Mouse (Mus musculus): ENCODE results near the gene Dennd6a. TPM values are rescaled to one million over a fixed set of nuclear protein-coding genes. Genes with fewer than 3 reads are reported as not detected.

The Dennd6a gene
- polyA plus RNA-seq, 1 experiment from 2014 or later: 28.7 TPM

GRCm38 (mm10) chr14:26583645-26584044, 10.0 kb downstream of the Dennd6a start:
- H3K36me3 ChIP-seq: peaks cover 16% of the 10 kb centered on the region
- DNase-seq (ENCODE audit: low spot score): no peak
- 95% methylated on average over 3 of the region's 3 CpGs for WGBS
- H3K4me3 ChIP-seq: no peak overlapping the region
- no peaks in the 10 kb centered on the region for H3K9me3 ChIP-seq
- no peak overlapping the region for H3K27ac ChIP-seq
- no peaks in the 10 kb centered on the region for H3K27me3 ChIP-seq (ENCODE audit: insufficient read depth, poor library complexity, severe bottlenecking)
- H3K4me1 ChIP-seq (replicated peaks): peaks cover 24% of the 10 kb centered on the region

GRCm38 (mm10) chr14:26587116-26587515, 13.5 kb downstream of the Dennd6a start:
- H3K9me3 ChIP-seq: no peaks in the 10 kb centered on the region
- no peak overlapping the region for H3K27ac ChIP-seq
- no peak overlapping the region for H3K4me3 ChIP-seq
- H3K27me3 ChIP-seq (ENCODE audit: insufficient read depth, poor library complexity, severe bottlenecking): no peaks in the 10 kb centered on the region
- DNase-seq (ENCODE audit: low spot score): no peak
- peaks cover 18% of the 10 kb centered on the region for H3K36me3 ChIP-seq
- no peaks in the 10 kb centered on the region for H3K4me1 ChIP-seq (replicated peaks)

GRCm38 (mm10) chr14:26591353-26591752, 17.7 kb downstream of the Dennd6a start:
- no peak for DNase-seq (ENCODE audit: low spot score)
- no peaks in the 10 kb centered on the region for H3K9me3 ChIP-seq
- H3K36me3 ChIP-seq: peaks cover 44% of the 10 kb centered on the region

GRCm38 (mm10) chr14:26593281-26593895, 19.7 kb downstream of the Dennd6a start:
- H3K27me3 ChIP-seq (ENCODE audit: insufficient read depth, poor library complexity, severe bottlenecking): no peaks in the 10 kb centered on the region

More at GRCm38 (mm10) chr14:26591353-26591752, 17.7 kb downstream of the Dennd6a start:
- H3K27ac ChIP-seq: no peak overlapping the region
- H3K4me3 ChIP-seq: no peak overlapping the region
- no peaks in the 10 kb centered on the region for H3K27me3 ChIP-seq (ENCODE audit: insufficient read depth, poor library complexity, severe bottlenecking)
- H3K4me1 ChIP-seq (replicated peaks): no peaks in the 10 kb centered on the region

GRCm38 (mm10) chr14:26595167-26595566, 21.5 kb downstream of the Dennd6a start:
- WGBS: 92% methylated on average over 7 of the region's 7 CpGs
- no peak for DNase-seq (ENCODE audit: low spot score)
- Histone ChIP-seq H3K4me3 (no peak overlapping the region), H3K4me1 (replicated peaks) (no peaks in the 10 kb centered on the region), H3K27me3 (ENCODE audit: insufficient read depth, poor library complexity, severe bottlenecking) (no peaks in the 10 kb centered on the region), H3K9me3 (peaks cover 4% of the 10 kb centered on the region; the same call in 1 of the 2 replicates), H3K27ac (no peak overlapping the region), H3K36me3 (peaks cover 74% of the 10 kb centered on the region)

More at GRCm38 (mm10) chr14:26593281-26593895, 19.7 kb downstream of the Dennd6a start:
- Histone ChIP-seq H3K4me3 (no peak overlapping the region), H3K36me3 (peaks cover 57% of the 10 kb centered on the region), H3K4me1 (replicated peaks) (no peaks in the 10 kb centered on the region), H3K27ac (no peak overlapping the region), H3K9me3 (peaks cover 4% of the 10 kb centered on the region; the same call in 1 of the 2 replicates)
- 85% methylated on average over 2 of the region's 2 CpGs for WGBS
- DNase-seq (ENCODE audit: low spot score): no peak

GRCm38 (mm10) chr14:26595695-26596365, 22.2 kb downstream of the Dennd6a start:
- Histone ChIP-seq H3K9me3 (peaks cover 4% of the 10 kb centered on the region; the same call in 1 of the 2 replicates), H3K27ac (no peak overlapping the region), H3K4me3 (no peak overlapping the region), H3K36me3 (peaks cover 75% of the 10 kb centered on the region), H3K4me1 (replicated peaks) (no peaks in the 10 kb centered on the region), H3K27me3 (ENCODE audit: insufficient read depth, poor library complexity, severe bottlenecking) (no peaks in the 10 kb centered on the region)
- WGBS: 96% methylated on average over 5 of the region's 5 CpGs
- no peak for DNase-seq (ENCODE audit: low spot score)

GRCm38 (mm10) chr14:26605354-26605753, 31.7 kb downstream of the Dennd6a start:
- Histone ChIP-seq H3K9me3 (no peaks in the 10 kb centered on the region), H3K27ac (no peak overlapping the region), H3K27me3 (ENCODE audit: insufficient read depth, poor library complexity, severe bottlenecking) (no peaks in the 10 kb centered on the region), H3K36me3 (peaks cover 91% of the 10 kb centered on the region), H3K4me3 (no peak overlapping the region), H3K4me1 (replicated peaks) (no peaks in the 10 kb centered on the region)
- WGBS: 86% methylated on average over 4 of the region's 4 CpGs
- no peak for DNase-seq (ENCODE audit: low spot score)

- DNase-seq (ENCODE audit: low spot score): no peak
- Histone ChIP-seq H3K4me1 (replicated peaks) (no peaks in the 10 kb centered on the region), H3K9me3 (no peaks in the 10 kb centered on the region), H3K36me3 (peaks cover 94% of the 10 kb centered on the region), H3K27me3 (ENCODE audit: insufficient read depth, poor library complexity, severe bottlenecking) (no peaks in the 10 kb centered on the region), H3K27ac (no peak overlapping the region), H3K4me3 (no peak overlapping the region)
- WGBS: 98% methylated on average over 1 of the region's 1 CpGs
These were observed 36.0 kb downstream of the Dennd6a start for GRCm38 (mm10) chr14:26609674-26610073.

GRCm38 (mm10) chr14:26610689-26611088, 37.0 kb downstream of the Dennd6a start:
- Histone ChIP-seq H3K36me3 (peaks cover 92% of the 10 kb centered on the region), H3K9me3 (no peaks in the 10 kb centered on the region), H3K4me1 (replicated peaks) (no peaks in the 10 kb centered on the region), H3K27me3 (ENCODE audit: insufficient read depth, poor library complexity, severe bottlenecking) (no peaks in the 10 kb centered on the region), H3K27ac (no peak overlapping the region), H3K4me3 (no peak overlapping the region)
- DNase-seq (ENCODE audit: low spot score): no peak
- WGBS: 93% methylated on average over 4 of the region's 4 CpGs

GRCm38 (mm10) chr14:26625301-26625700, 51.6 kb downstream of the Dennd6a start:
- H3K4me3 ChIP-seq: no peak overlapping the region
- H3K27ac ChIP-seq: no peak overlapping the region
- no peaks in the 10 kb centered on the region for H3K4me1 ChIP-seq (replicated peaks)
- WGBS: 88% methylated on average over 4 of the region's 4 CpGs
- no peak for DNase-seq (ENCODE audit: low spot score)
- H3K36me3 ChIP-seq: peaks cover 100% of the 10 kb centered on the region
- no peaks in the 10 kb centered on the region for H3K9me3 ChIP-seq
- H3K27me3 ChIP-seq (ENCODE audit: insufficient read depth, poor library complexity, severe bottlenecking): no peaks in the 10 kb centered on the region

GRCm38 (mm10) chr14:26626605-26627140, 53.0 kb downstream of the Dennd6a start:
- no peaks in the 10 kb centered on the region for H3K9me3 ChIP-seq
- DNase-seq (ENCODE audit: low spot score): no peak
- WGBS: 96% methylated on average over 5 of the region's 5 CpGs
- H3K27me3 ChIP-seq (ENCODE audit: insufficient read depth, poor library complexity, severe bottlenecking): no peaks in the 10 kb centered on the region
- H3K27ac ChIP-seq: no peak overlapping the region
- peaks cover 98% of the 10 kb centered on the region for H3K36me3 ChIP-seq
- no peak overlapping the region for H3K4me3 ChIP-seq
- no peaks in the 10 kb centered on the region for H3K4me1 ChIP-seq (replicated peaks)

GRCm38 (mm10) chr14:26637025-26637850, 63.6 kb downstream of the Dennd6a start:
- H3K27ac ChIP-seq: peak overlapping the region; percentile 98
- H3K36me3 ChIP-seq: peaks cover 8% of the 10 kb centered on the region
- H3K9me3 ChIP-seq: no peaks in the 10 kb centered on the region
- WGBS: 33% methylated on average over 17 of the region's 17 CpGs
- no peaks in the 10 kb centered on the region for H3K27me3 ChIP-seq (ENCODE audit: insufficient read depth, poor library complexity, severe bottlenecking)
- no peak for DNase-seq (ENCODE audit: low spot score)
- peaks cover 21% of the 10 kb centered on the region for H3K4me1 ChIP-seq (replicated peaks)
- H3K4me3 ChIP-seq: peak overlapping the region; percentile 99

Data from hindbrain, embryonic 10.5 days (tissue).